Mouse (Mus musculus) urinary bladder, postnatal 4 days (tissue): ENCODE measurements at regions not wholly inside any gene's neighbourhood (a gene's known extent, or its start where the extent isn't known, plus 50 kb on each side); places are given as distances from the start of the nearest gene placed in this dataset.

Experiments used
- DNase-seq, 2 experiments: peaks; one replicate each; pipeline ENCODE4 v3.0.0; 2021 to 2022; ENCODE audit warnings: low spot score in 2 of 2

GRCm38 (mm10) chr13:110978022-110978421 is 276.8 kb upstream of the Actbl2 start:
- no peak for DNase-seq

- no peak for DNase-seq
These were observed 264.1 kb upstream of the Actbl2 start for GRCm38 (mm10) chr13:110990677-110991076.

GRCm38 (mm10) chr13:110991121-110991520 is 263.7 kb upstream of the Actbl2 start:
- no peak for DNase-seq

GRCm38 (mm10) chr13:110994596-110994995 is 260.2 kb upstream of the Actbl2 start:
- DNase-seq: no peak

GRCm38 (mm10) chr13:111002670-111003069 is 252.1 kb upstream of the Actbl2 start:
- no peak for DNase-seq

GRCm38 (mm10) chr13:111014142-111014541 is 240.7 kb upstream of the Actbl2 start:
- no peak for DNase-seq

GRCm38 (mm10) chr13:111030111-111030510 is 224.7 kb upstream of the Actbl2 start:
- no peak for DNase-seq

- no peak for DNase-seq
These were observed 223.2 kb upstream of the Actbl2 start for GRCm38 (mm10) chr13:111031633-111032032.

GRCm38 (mm10) chr13:111043637-111044036 is 211.2 kb upstream of the Actbl2 start:
- no peak for DNase-seq

- DNase-seq: no peak
These were observed 210.3 kb upstream of the Actbl2 start for GRCm38 (mm10) chr13:111044328-111045002.

- DNase-seq: no peak
These were observed 204.7 kb upstream of the Actbl2 start for GRCm38 (mm10) chr13:111050097-111050496.

GRCm38 (mm10) chr13:111055817-111056216 is 199.0 kb upstream of the Actbl2 start:
- no peak for DNase-seq

GRCm38 (mm10) chr13:111087753-111088152 is 167.1 kb upstream of the Actbl2 start:
- DNase-seq: no peak

GRCm38 (mm10) chr13:111096071-111096470 is 158.7 kb upstream of the Actbl2 start:
- no peak for DNase-seq

GRCm38 (mm10) chr13:111097336-111097735 is 157.5 kb upstream of the Actbl2 start:
- DNase-seq: no peak

- DNase-seq: no peak
These were observed 156.1 kb upstream of the Actbl2 start for GRCm38 (mm10) chr13:111098738-111099137.

GRCm38 (mm10) chr13:111099252-111099651 is 155.6 kb upstream of the Actbl2 start:
- no peak for DNase-seq

GRCm38 (mm10) chr13:111100448-111100847 is 154.4 kb upstream of the Actbl2 start:
- no peak for DNase-seq

- DNase-seq: no peak
These were observed 150.1 kb upstream of the Actbl2 start for GRCm38 (mm10) chr13:111104567-111105219.

- no peak for DNase-seq
These were observed 123.7 kb upstream of the Actbl2 start for GRCm38 (mm10) chr13:111131108-111131507.

GRCm38 (mm10) chr13:111136392-111136791 is 118.4 kb upstream of the Actbl2 start:
- DNase-seq: no peak

- no peak for DNase-seq
These were observed 111.9 kb upstream of the Actbl2 start for GRCm38 (mm10) chr13:111142757-111143420.

GRCm38 (mm10) chr13:111144721-111145120 is 110.1 kb upstream of the Actbl2 start:
- no peak for DNase-seq
